ENCODE assay signal across 8 mouse cellular contexts in the genomic region with DNA sequence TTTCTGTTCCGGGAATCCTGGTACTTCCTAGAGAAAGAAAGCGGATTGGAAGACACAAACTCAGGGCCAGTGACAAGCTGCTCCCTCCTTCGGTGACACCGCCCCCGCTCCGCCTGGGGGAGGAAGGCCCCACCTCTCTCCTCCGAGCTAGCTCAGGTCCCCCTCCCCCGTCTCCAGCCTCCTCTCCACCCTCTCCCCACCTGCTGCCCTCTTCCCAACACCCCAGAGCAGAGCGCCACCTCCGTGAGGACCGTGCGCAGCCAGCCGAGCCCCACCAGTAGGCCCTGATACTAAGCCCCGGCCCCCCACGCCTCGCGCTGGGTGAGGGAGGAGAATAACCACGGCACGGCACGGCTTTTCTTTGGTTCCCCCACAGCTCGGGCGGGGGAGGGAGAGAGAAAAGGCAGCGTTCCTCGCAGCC. TPM values are rescaled to one million over a fixed set of nuclear protein-coding genes. Genes with fewer than 3 reads are reported as not detected.
A peak's percentile ranks its signal among the peaks of the same experiment; 100 is the strongest.
DNase-seq lines count a peak whose midpoint lies in the region; ATAC-seq and TF ChIP-seq lines count a peak whose summit lies in the region.

No protein-coding gene starts in this region.

- H3K36me3 ChIP-seq in MEL (ENCODE audit: control insufficient read depth in 1 of 2, insufficient read depth in 2 of 2, low read length in 2 of 2): peaks cover 0 to 9% of the 10 kb centered on the region in 2 experiments; a peak in 2 of 4 replicates
- H3K36me3 ChIP-seq in hindbrain, embryonic 12.5 days: peaks cover 26% of the 10 kb centered on the region

- ATAC-seq in hindbrain, embryonic 12.5 days (ENCODE audit: low FRiP score): peak; percentile 75

- no peaks in the 10 kb centered on the region for H3K9me3 ChIP-seq in MEL (replicated peaks; ENCODE audit: insufficient read depth, low read length)
- no peaks in the 10 kb centered on the region for H3K9me3 ChIP-seq in hindbrain, embryonic 12.5 days (replicated peaks)

- no peak for TF ChIP-seq RAD21 in MEL (IDR thresholded peaks at IDR 0.05; ENCODE audit: low read depth, low read length)

- peak; percentile 85 for DNase-seq in MEL (ENCODE audit: low read depth, low spot score)
- peak; percentile 72 to 85 for DNase-seq in cerebellum, adult 18-20 months
- peak; percentile 61 to 78 for DNase-seq in frontal cortex, adult 2 months (ENCODE audit: extremely low spot score in 1 of 2, low spot score in 1 of 2)
- peak; percentile 68 to 79 for DNase-seq in layer of hippocampus, postnatal 14 days (ENCODE audit: low spot score in 2 of 2)
- peak; percentile 89 for DNase-seq in lung, postnatal 10 days
- DNase-seq in retina, adult 2 months (ENCODE audit: low read depth, low spot score): peak; percentile 16
- DNase-seq in thymus, postnatal 4 days: peak; percentile 85

- H3K4me1 ChIP-seq in MEL (ENCODE audit: control insufficient read depth in 1 of 2, insufficient read depth in 2 of 2, low read length in 2 of 2): peaks cover 3 to 18% of the 10 kb centered on the region in 2 experiments; a peak in 2 of 4 replicates
- peaks cover 22% of the 10 kb centered on the region for H3K4me1 ChIP-seq in hindbrain, embryonic 12.5 days

- no peaks in the 10 kb centered on the region; a peak in 2 of 4 replicates for H3K27me3 ChIP-seq in MEL (ENCODE audit: control insufficient read depth in 1 of 2, insufficient read depth in 2 of 2, low read length in 2 of 2)
- H3K27me3 ChIP-seq in hindbrain, embryonic 12.5 days: peaks cover 29% of the 10 kb centered on the region

- H3K9ac ChIP-seq in MEL (ENCODE audit: control insufficient read depth, low read depth, low read length, poor library complexity, severe bottlenecking): peak overlapping the region; percentile 95
- peak overlapping the region; percentile 93 for H3K9ac ChIP-seq in hindbrain, embryonic 12.5 days

- WGBS in hindbrain, embryonic 12.5 days: under 1% methylated on average over 23 of the region's 24 CpGs

- TF ChIP-seq POLR2A in MEL (IDR thresholded peaks at IDR 0.05; ENCODE audit: control insufficient read depth in 1 of 2, insufficient read depth in 1 of 2, low read depth in 1 of 2, low read length in 2 of 2, poor library complexity in 1 of 2): no peak

- H3K27ac ChIP-seq in MEL (ENCODE audit: control insufficient read depth, low read depth, low read length): peak overlapping the region; percentile 9; the same call in 1 of the 2 replicates
- H3K27ac ChIP-seq in hindbrain, embryonic 12.5 days: peak overlapping the region; percentile 92

- TF ChIP-seq CTCF in MEL (IDR thresholded peaks at IDR 0.05 in 2 of 3, conservative IDR thresholded peaks at IDR 0.05 in 1 of 3; ENCODE audit: control insufficient read depth in 1 of 3, insufficient read depth in 1 of 3, low read depth in 2 of 3, low read length in 3 of 3, poor library complexity in 1 of 3, severe bottlenecking in 1 of 3): peak in 2 of 3 experiments; percentile 8 to 25; a peak in 1 of 6 replicates

- peaks cover 29% of the 10 kb centered on the region for H3K79me2 ChIP-seq in MEL (ENCODE audit: control insufficient read depth, insufficient read depth, low read length, poor library complexity)

- TF ChIP-seq EP300 in MEL (IDR thresholded peaks at IDR 0.05; ENCODE audit: low read depth in 1 of 2, low read length in 2 of 2): no peak; a peak in 1 of 4 replicates

- peak overlapping the region; percentile 63 to 94 for H3K4me3 ChIP-seq in MEL (ENCODE audit: control insufficient read depth in 1 of 2, insufficient read depth in 1 of 2, low read depth in 2 of 2, low read length in 2 of 2)
- peak overlapping the region; percentile 95 for H3K4me3 ChIP-seq in hindbrain, embryonic 12.5 days

- peak overlapping the region; percentile 74 for H3K4me2 ChIP-seq in hindbrain, embryonic 12.5 days (replicated peaks)

TF ChIP-seq in MEL, 35 proteins besides CTCF, POLR2A, EP300 and RAD21:
- TF ChIP-seq HCFC1 (IDR thresholded peaks at IDR 0.05; ENCODE audit: low read depth, low read length) (peak; percentile 35; the same call in 1 of the 2 replicates), SIN3A (IDR thresholded peaks at IDR 0.05; ENCODE audit: low read length) (peak; percentile 7), ZC3H11A (IDR thresholded peaks at IDR 0.05; ENCODE audit: low read depth, low read length) (no peak), ZMIZ1 (IDR thresholded peaks at IDR 0.05; ENCODE audit: low read depth, low read length) (no peak), MAZ (IDR thresholded peaks at IDR 0.05; ENCODE audit: low read depth, low read length) (peak; percentile 83; the same call in 1 of the 2 replicates), MXI1 (IDR thresholded peaks at IDR 0.05; ENCODE audit: low read depth, low read length) (peak; percentile 51; the same call in 1 of the 2 replicates), UBTF (IDR thresholded peaks at IDR 0.05; ENCODE audit: borderline replicate concordance, insufficient read depth, low read depth, low read length) (0 out of 2 replicates have a peak, but pooled peaks have one; percentile 53), NRF1 (IDR thresholded peaks at IDR 0.05; ENCODE audit: insufficient read depth, low read depth, low read length, poor library complexity, severe bottlenecking) (0 out of 2 replicates have a peak, but pooled peaks have one; percentile 17)

RNA-seq across cellular contexts. Expression of gene Arf3, which starts 0.8 kb away (rescaled TPM):
- 37.4 and 41.1 TPM in 2 replicates for total RNA-seq in MEL (2012; rRNA removed)
- 100 to 1,000 TPM; 140 to 239 TPM for polyA plus RNA-seq in MEL (2012; ENCODE audit: insufficient read depth in 1 of 2, insufficient read length in 2 of 2, low read depth in 1 of 2, low replicate concordance in 2 of 2, missing spikeins in 1 of 2)
- polyA plus RNA-seq in frontal cortex, adult 2 months (2012; rRNA removed): 678 and 795 TPM in 2 replicates
- 65.1 and 65.2 TPM in 2 replicates for polyA plus RNA-seq in hindbrain, embryonic 12.5 days (2016; fragmentation: Nextera tagmentation; extraction: Ambion mirVana)
- 100 to 1,000 TPM; 791 to 794 TPM for total RNA-seq in layer of hippocampus, postnatal 14 days (2021)

RNA-seq across cellular contexts. Expression of gene Wnt10b, which starts 15.7 kb away (rescaled TPM):
- 0.13 and 0.23 TPM in 2 replicates for total RNA-seq in MEL (2012; rRNA removed)
- under 1 TPM in 1 of 2 experiments, not detected in 1; 0.14 TPM for polyA plus RNA-seq in MEL (2012; ENCODE audit: insufficient read depth in 1 of 2, insufficient read length in 2 of 2, low read depth in 1 of 2, low replicate concordance in 2 of 2, missing spikeins in 1 of 2)
- 6.3 and 6.8 TPM in 2 replicates for polyA plus RNA-seq in frontal cortex, adult 2 months (2012; rRNA removed)
- polyA plus RNA-seq in hindbrain, embryonic 12.5 days (2016; fragmentation: Nextera tagmentation; extraction: Ambion mirVana): 0.59 and 0.91 TPM in 2 replicates
- under 1 TPM; 0.41 to 0.48 TPM for total RNA-seq in layer of hippocampus, postnatal 14 days (2021)

RNA-seq across cellular contexts. Expression of gene Wnt1, which starts 27.4 kb away (rescaled TPM):
- not detected in 2 replicates for total RNA-seq in MEL (2012; rRNA removed)
- not detected for polyA plus RNA-seq in MEL (2012; ENCODE audit: insufficient read depth in 1 of 2, insufficient read length in 2 of 2, low read depth in 1 of 2, low replicate concordance in 2 of 2, missing spikeins in 1 of 2)
- 0.10 and 0.25 TPM in 2 replicates for polyA plus RNA-seq in frontal cortex, adult 2 months (2012; rRNA removed)
- 8.4 and 8.6 TPM in 2 replicates for polyA plus RNA-seq in hindbrain, embryonic 12.5 days (2016; fragmentation: Nextera tagmentation; extraction: Ambion mirVana)
- total RNA-seq in layer of hippocampus, postnatal 14 days (2021): not detected

RNA-seq across cellular contexts. Expression of gene Fkbp11, which starts 34.2 kb away (rescaled TPM):
- total RNA-seq in MEL (2012; rRNA removed): 109 and 160 TPM in 2 replicates
- 100 to 1,000 TPM in 1 of 2 experiments, not detected in 1; 118 TPM for polyA plus RNA-seq in MEL (2012; ENCODE audit: insufficient read depth in 1 of 2, insufficient read length in 2 of 2, low read depth in 1 of 2, low replicate concordance in 2 of 2, missing spikeins in 1 of 2)
- polyA plus RNA-seq in frontal cortex, adult 2 months (2012; rRNA removed): 2.9 and 3.5 TPM in 2 replicates
- 14.3 and 15.1 TPM in 2 replicates for polyA plus RNA-seq in hindbrain, embryonic 12.5 days (2016; fragmentation: Nextera tagmentation; extraction: Ambion mirVana)
- 1 to 10 TPM; 1.3 to 2.7 TPM for total RNA-seq in layer of hippocampus, postnatal 14 days (2021)

RNA-seq across cellular contexts. Expression of gene Ddn, which starts 47.1 kb away (rescaled TPM):
- total RNA-seq in MEL (2012; rRNA removed): 2.8 and 4.0 TPM in 2 replicates
- 1 to 10 TPM in 1 of 2 experiments, not detected in 1; 4.2 TPM for polyA plus RNA-seq in MEL (2012; ENCODE audit: insufficient read depth in 1 of 2, insufficient read length in 2 of 2, low read depth in 1 of 2, low replicate concordance in 2 of 2, missing spikeins in 1 of 2)
- 764 and 849 TPM in 2 replicates for polyA plus RNA-seq in frontal cortex, adult 2 months (2012; rRNA removed)
- polyA plus RNA-seq in hindbrain, embryonic 12.5 days (2016; fragmentation: Nextera tagmentation; extraction: Ambion mirVana): 0.56 and 0.65 TPM in 2 replicates
- 100 to 1,000 TPM; 747 to 793 TPM for total RNA-seq in layer of hippocampus, postnatal 14 days (2021)

Comparison
In these comparisons a context has a peak if more than half of its experiments do, and no peak if none do; other contexts are left out.
1. Peak in every context shown above with its lines: DNase-seq, ATAC-seq, H3K4me3 ChIP-seq and H3K27ac ChIP-seq.
2. DNase-seq: peak in every context shown above with its lines; median percentile 89 in lung, postnatal 10 days; 85 in MEL; 85 in thymus, postnatal 4 days; 78 in cerebellum, adult 18-20 months; 74 in layer of hippocampus, postnatal 14 days; 70 in frontal cortex, adult 2 months; 16 in retina, adult 2 months.